ENCODE assay signal across 23 mouse cellular contexts in genomic region chr12:89262261-89262660, GRCm38 (mm10).
DNase-seq lines count a peak whose midpoint lies in the region; ATAC-seq and TF ChIP-seq lines count a peak whose summit lies in the region.
"Had no signal": no experiment of that assay in that cellular context is flagged by ENCODE, and none has a peak within 500 bp of the region (broad histone marks: within the 10 kb centered on the region; RNA-seq: fewer than 3 reads in every experiment).

No protein-coding gene starts in this region.

- 58% methylated on average over 1 of the region's 1 CpGs for WGBS in hindbrain, postnatal 0 days
- 73% methylated on average over 1 of the region's 1 CpGs for WGBS in hindbrain, embryonic 13.5 days
- 58% methylated on average over 1 of the region's 1 CpGs for WGBS in midbrain, postnatal 0 days
- WGBS in midbrain, embryonic 10.5 days: 81% methylated on average over 1 of the region's 1 CpGs

- H3K4me1 ChIP-seq in hindbrain, postnatal 0 days (ENCODE audit: insufficient read depth, low read length): no peaks in the 10 kb centered on the region
- H3K4me1 ChIP-seq in hindbrain, embryonic 13.5 days (replicated peaks): 0 out of 2 replicates have a peak, but pooled peaks cover 10% of the 10 kb centered on the region
- no peaks in the 10 kb centered on the region for H3K4me1 ChIP-seq in midbrain, postnatal 0 days (ENCODE audit: insufficient read depth, low read length)
- peaks cover 5% of the 10 kb centered on the region for H3K4me1 ChIP-seq in midbrain, embryonic 10.5 days
- H3K4me1 ChIP-seq: embryonic facial prominence, embryonic 12.5 days; embryonic facial prominence, embryonic 15.5 days had no signal

- 0 out of 2 replicates have a peak, but pooled peaks have one; percentile 32 for ATAC-seq in hindbrain, postnatal 0 days
- ATAC-seq in hindbrain, embryonic 13.5 days (ENCODE audit: low FRiP score): no peak
- ATAC-seq in midbrain, postnatal 0 days (ENCODE audit: low FRiP score): no peak
- ATAC-seq: activated CD4-positive, CD25-positive, alpha-beta regulatory T cell, adult 4 months; forebrain, embryonic 14.5 days; forebrain, postnatal 0 days; hindbrain, embryonic 16.5 days; inflammation-experienced regulatory T-cells, adult 6 months; intestine, embryonic 16.5 days had no signal

- no peak overlapping the region for H3K9ac ChIP-seq in hindbrain, postnatal 0 days (replicated peaks; ENCODE audit: low read length)
- no peak overlapping the region for H3K9ac ChIP-seq in hindbrain, embryonic 13.5 days
- H3K9ac ChIP-seq in midbrain, postnatal 0 days (replicated peaks; ENCODE audit: low read length, poor library complexity, severe bottlenecking): no peak overlapping the region
- H3K9ac ChIP-seq: embryonic facial prominence, embryonic 12.5 days; embryonic facial prominence, embryonic 15.5 days; forebrain, postnatal 0 days; hindbrain, embryonic 12.5 days had no signal

- no peaks in the 10 kb centered on the region for H3K36me3 ChIP-seq in hindbrain, postnatal 0 days (ENCODE audit: insufficient read depth, low read length)
- peaks cover 5% of the 10 kb centered on the region for H3K36me3 ChIP-seq in hindbrain, embryonic 13.5 days
- H3K36me3 ChIP-seq in midbrain, postnatal 0 days (ENCODE audit: insufficient read depth, low read length): no peaks in the 10 kb centered on the region
- H3K36me3 ChIP-seq in midbrain, embryonic 10.5 days: no peaks in the 10 kb centered on the region
- H3K36me3 ChIP-seq: embryonic facial prominence, embryonic 12.5 days; embryonic facial prominence, embryonic 15.5 days; hindbrain, embryonic 12.5 days had no signal

- no peak overlapping the region for H3K4me2 ChIP-seq in hindbrain, postnatal 0 days (ENCODE audit: low read depth, low read length)
- H3K4me2 ChIP-seq in hindbrain, embryonic 13.5 days: no peak overlapping the region
- no peak overlapping the region for H3K4me2 ChIP-seq in midbrain, postnatal 0 days (ENCODE audit: low read depth, low read length, poor library complexity, severe bottlenecking)
- H3K4me2 ChIP-seq: embryonic facial prominence, embryonic 12.5 days; embryonic facial prominence, embryonic 15.5 days; heart, embryonic 11.5 days; hindbrain, embryonic 12.5 days had no signal

- H3K27me3 ChIP-seq in hindbrain, postnatal 0 days (ENCODE audit: insufficient read depth, low read length): no peaks in the 10 kb centered on the region
- no peaks in the 10 kb centered on the region for H3K27me3 ChIP-seq in hindbrain, embryonic 13.5 days
- no peaks in the 10 kb centered on the region for H3K27me3 ChIP-seq in midbrain, postnatal 0 days (ENCODE audit: insufficient read depth, low read length)
- no peaks in the 10 kb centered on the region for H3K27me3 ChIP-seq in midbrain, embryonic 10.5 days (ENCODE audit: low read depth, poor library complexity, severe bottlenecking)
- H3K27me3 ChIP-seq: embryonic facial prominence, embryonic 12.5 days; embryonic facial prominence, embryonic 15.5 days; hindbrain, embryonic 12.5 days had no signal

- no peaks in the 10 kb centered on the region for H3K9me3 ChIP-seq in hindbrain, postnatal 0 days (ENCODE audit: low read length)
- H3K9me3 ChIP-seq in hindbrain, embryonic 13.5 days: no peaks in the 10 kb centered on the region
- no peaks in the 10 kb centered on the region for H3K9me3 ChIP-seq in midbrain, postnatal 0 days (ENCODE audit: low read length)
- no peaks in the 10 kb centered on the region; the same call in 1 of the 2 replicates for H3K9me3 ChIP-seq in midbrain, embryonic 10.5 days (replicated peaks)
- H3K9me3 ChIP-seq: embryonic facial prominence, embryonic 12.5 days; embryonic facial prominence, embryonic 15.5 days; hindbrain, embryonic 12.5 days had no signal

- no peak overlapping the region for H3K4me3 ChIP-seq in hindbrain, postnatal 0 days (ENCODE audit: low read length)
- no peak overlapping the region for H3K4me3 ChIP-seq in hindbrain, embryonic 13.5 days
- no peak overlapping the region for H3K4me3 ChIP-seq in midbrain, postnatal 0 days (ENCODE audit: low read depth, low read length)
- no peak overlapping the region for H3K4me3 ChIP-seq in midbrain, embryonic 10.5 days
- H3K4me3 ChIP-seq: embryonic facial prominence, embryonic 12.5 days; embryonic facial prominence, embryonic 15.5 days; gastrocnemius, adult 2 months; hindbrain, embryonic 12.5 days had no signal

- peak; percentile 6 for DNase-seq in cerebellum, adult 9-10 months
- no peak for DNase-seq in cerebellum, adult 11-12 months
- peak; percentile 62 for DNase-seq in hindbrain, postnatal 0 days (ENCODE audit: low spot score)
- DNase-seq in midbrain, postnatal 0 days (ENCODE audit: low spot score): peak; percentile 66
- no peak for DNase-seq in midbrain, embryonic 10.5 days (ENCODE audit: low spot score)
- DNase-seq: adrenal gland, adult 8-10 months; adrenal gland, postnatal 25 days; cerebellum, adult 18-20 months; cerebellum, postnatal 25 days; forebrain, postnatal 0 days; gastrocnemius, adult 2 months; gastrocnemius, postnatal 14 days; heart, adult 11 months had no signal

- no peak for TF ChIP-seq CTCF in hindbrain, postnatal 0 days (IDR thresholded peaks at IDR 0.05; ENCODE audit: low read depth)
- TF ChIP-seq CTCF in midbrain, postnatal 0 days (IDR thresholded peaks at IDR 0.05): no peak

- no peak overlapping the region for H3K27ac ChIP-seq in hindbrain, postnatal 0 days
- no peak overlapping the region for H3K27ac ChIP-seq in hindbrain, embryonic 13.5 days
- H3K27ac ChIP-seq in midbrain, postnatal 0 days (ENCODE audit: low read depth, low read length): no peak overlapping the region
- H3K27ac ChIP-seq in midbrain, embryonic 10.5 days (replicated peaks): no peak overlapping the region
- H3K27ac ChIP-seq: embryonic facial prominence, embryonic 12.5 days; embryonic facial prominence, embryonic 15.5 days; gastrocnemius, adult 2 months; hindbrain, embryonic 12.5 days had no signal

Comparison
In these comparisons a context has a peak if more than half of its experiments do, and no peak if none do; other contexts are left out.
1. DNase-seq: peak in cerebellum, adult 9-10 months (single experiment), hindbrain, postnatal 0 days (single experiment) and midbrain, postnatal 0 days (single experiment); none in cerebellum, adult 11-12 months (single experiment) and midbrain, embryonic 10.5 days (single experiment).